Mouse (Mus musculus) adrenal gland, adult 8-10 months (tissue): Measurements from ENCODE around the gene Cracr2b. TPM values are rescaled to one million over a fixed set of nuclear protein-coding genes. Genes with fewer than 3 reads are reported as not detected.

Experiments
- DNase-seq: peaks from one replicate; pipeline ENCODE4 v3.0.0; 2022
- total RNA-seq, 4 experiments: library from RNA; stranded (reverse); gene quantifications; 2 replicates each; pipeline ENCODE4 v1.2.4; 2022

The Cracr2b gene
- 10 to 100 TPM; 11.7 to 21.1 (median 18.7) TPM for total RNA-seq

DNA sequence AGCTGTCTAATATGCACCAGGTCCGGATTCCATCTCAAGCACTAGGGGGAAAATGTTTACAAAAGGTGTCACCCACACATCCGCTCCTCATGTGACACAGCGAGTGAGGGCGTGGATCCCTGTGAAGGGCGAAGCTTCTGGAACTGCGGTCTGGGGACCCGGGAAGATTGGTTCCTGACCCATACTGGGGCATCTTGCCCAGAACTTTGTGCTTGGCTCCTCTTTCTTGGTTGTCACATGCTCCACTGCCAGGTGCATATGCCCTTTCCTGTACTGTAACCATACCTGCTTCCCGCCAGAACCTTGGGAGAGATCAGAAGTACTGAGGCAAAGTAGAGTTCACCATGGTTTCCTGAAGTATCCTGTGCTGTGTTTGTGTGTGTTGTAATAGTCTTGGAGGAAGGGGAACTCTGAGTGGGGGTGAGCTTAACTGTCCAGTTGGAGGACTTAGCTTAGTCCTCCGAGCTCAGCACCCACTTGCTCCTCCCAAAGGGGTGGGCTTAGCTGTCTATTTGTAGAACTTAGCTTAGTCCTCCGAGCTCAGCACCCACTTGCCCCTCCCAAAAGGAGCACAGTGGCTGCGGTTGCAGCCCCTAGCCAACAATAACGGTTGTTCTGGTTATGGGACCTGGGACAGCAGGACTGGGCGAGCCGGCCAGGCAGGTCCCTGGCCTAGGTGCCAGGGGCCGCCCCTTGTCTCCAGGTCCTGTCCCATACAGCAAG lies at the start of gene Cracr2b:
TSS of gene Cracr2b (plus strand) at position 704 of the 723 bp plus-strand sequence.
- DNase-seq, result peak; percentile 25

- DNase-seq, result no peak
These were observed 49.2 kb upstream of the Cracr2b start for GRCm38 (mm10) chr7:141411667-141412066.

DNA sequence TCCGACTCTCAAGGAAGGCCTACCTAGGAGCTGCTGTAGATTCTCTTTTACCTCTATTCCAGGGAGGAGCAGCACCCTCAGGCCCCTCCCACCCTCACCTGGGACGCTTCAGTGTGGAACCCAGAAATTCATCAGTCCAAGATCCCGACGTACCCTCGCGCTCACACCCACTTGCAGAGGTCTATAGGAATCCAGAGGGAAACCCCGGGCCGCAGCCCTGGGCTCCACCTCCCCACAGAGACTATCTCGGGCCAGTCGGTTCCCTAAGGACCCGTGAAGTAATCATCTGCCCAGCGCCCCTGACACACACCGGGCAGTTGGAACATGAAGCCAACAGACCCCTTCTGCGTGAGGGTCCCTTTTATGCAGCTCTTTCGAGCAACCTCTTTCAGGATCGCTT lies 47.6 kb upstream of the Cracr2b start:
- no peak for DNase-seq

DNA sequence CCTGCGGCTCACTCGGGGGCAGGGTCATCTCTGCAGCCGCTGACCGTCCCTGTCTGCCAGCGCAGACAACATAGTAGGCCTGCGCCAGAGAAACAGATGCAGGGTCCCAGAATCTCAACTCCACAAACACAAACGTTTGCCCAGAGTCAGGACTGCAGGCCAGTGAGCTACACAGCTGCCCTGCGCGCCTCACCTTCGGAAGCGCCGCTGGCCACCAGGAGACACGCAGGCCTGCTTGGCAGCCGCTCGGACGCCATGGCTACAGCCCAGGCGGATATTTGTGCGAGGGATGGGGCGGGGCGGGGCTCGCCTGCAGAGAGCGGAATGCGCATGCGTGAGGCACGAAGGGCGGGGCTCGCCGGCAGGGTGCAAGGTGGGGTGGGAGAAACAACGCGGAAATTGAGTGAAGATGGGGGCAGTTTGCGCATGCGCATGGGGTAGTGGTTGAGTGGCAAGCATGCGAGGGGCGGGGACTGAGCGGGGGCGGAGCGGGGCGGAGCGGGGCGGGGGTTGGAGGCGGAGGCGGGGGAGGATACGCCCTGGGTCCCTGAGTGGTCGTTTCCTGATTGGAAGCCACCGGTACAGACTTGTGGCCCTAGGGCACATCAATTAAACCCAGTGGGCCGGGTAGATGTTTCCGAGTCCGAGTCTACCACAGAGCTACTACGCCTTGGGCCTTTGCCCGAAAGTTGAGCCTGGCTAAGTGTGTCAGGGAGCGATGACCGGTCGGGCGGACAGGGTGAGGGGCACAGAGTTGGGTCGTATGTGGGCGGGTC lies 46.9 kb upstream of the Cracr2b start, which contains the start of gene Gatd1:
TSS of gene Gatd1 (minus strand) at position 328 of the 776 bp plus-strand sequence.
- peak; percentile 98 for DNase-seq

- no peak for DNase-seq
These were observed 44.6 kb upstream of the Cracr2b start for GRCm38 (mm10) chr7:141416144-141416841.

- no peak for DNase-seq
These were observed 42.9 kb upstream of the Cracr2b start for GRCm38 (mm10) chr7:141417731-141418681.

GRCm38 (mm10) chr7:141418970-141419369 lies 41.9 kb upstream of the Cracr2b start:
- DNase-seq, result no peak

GRCm38 (mm10) chr7:141420030-141420702 lies 40.7 kb upstream of the Cracr2b start:
- DNase-seq, result no peak

GRCm38 (mm10) chr7:141423811-141424210 lies 37.1 kb upstream of the Cracr2b start:
- DNase-seq, result no peak

DNA sequence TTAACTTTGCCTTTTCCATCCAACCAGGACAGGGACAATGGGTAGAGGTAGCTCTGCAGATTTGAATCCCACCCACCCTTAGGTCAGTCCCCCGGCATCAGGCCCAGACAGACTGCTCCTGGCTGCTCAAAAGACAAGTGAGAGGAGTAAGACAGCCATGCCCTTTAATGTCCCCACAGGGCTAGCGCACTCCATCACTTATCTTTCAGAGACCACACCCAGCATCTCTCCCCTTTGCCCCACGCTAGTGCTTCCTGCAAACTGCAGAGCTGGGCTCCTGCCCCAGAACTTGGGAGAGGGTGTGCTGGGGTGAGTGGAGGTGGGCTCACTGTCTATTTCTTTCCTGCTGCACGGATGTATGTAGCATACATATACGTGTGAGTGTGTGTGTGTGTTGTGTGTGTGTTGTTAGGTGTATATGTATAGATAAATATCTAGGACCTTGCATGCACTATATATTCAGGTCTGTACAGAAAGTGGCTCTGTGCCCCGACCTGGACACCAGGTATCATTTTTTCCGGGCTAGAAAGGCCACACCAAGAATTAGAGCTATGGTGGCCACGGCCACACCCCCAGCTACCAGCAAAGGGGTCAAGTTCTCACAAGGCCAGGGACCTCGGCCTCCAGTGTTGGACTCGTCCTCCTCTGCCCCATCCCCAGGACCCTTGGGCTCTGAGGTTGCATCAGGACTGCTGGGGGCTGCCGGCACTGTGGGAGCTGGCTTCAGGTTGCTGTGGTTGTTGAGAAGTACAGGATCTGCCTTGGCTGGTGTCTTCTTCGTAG lies 33.8 kb upstream of the Cracr2b start:
- no peak for DNase-seq

DNA sequence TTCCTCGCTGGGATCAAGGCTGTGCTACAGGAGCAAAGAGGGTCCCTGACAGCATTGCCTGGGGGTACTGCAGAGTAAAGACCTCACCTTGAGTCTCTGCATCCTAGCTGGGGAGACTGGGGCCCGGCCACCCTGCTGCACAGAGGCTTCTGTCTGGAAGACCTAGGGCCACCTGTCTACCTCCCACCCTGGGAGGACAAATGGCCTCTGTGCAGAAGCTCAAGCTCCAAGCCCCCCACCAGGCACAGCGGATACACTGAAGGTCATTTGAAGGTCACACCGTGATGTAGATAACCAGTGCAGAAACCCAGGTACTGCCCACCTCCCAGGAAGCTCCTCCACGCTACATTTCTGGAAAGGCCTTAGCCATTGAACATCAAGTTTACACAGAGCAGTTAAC lies 32.2 kb upstream of the Cracr2b start:
- DNase-seq, result no peak

- DNase-seq, result no peak
These were observed 31.6 kb upstream of the Cracr2b start, which contains the start of gene Cend1 for GRCm38 (mm10) chr7:141429310-141429709. Gene Cend1 (minus strand): TSS chr7:141429491.

- no peak for DNase-seq
These were observed 30.9 kb upstream of the Cracr2b start for GRCm38 (mm10) chr7:141429840-141430584.

- no peak for DNase-seq
These were observed 30.2 kb upstream of the Cracr2b start for GRCm38 (mm10) chr7:141430585-141431240.

DNA sequence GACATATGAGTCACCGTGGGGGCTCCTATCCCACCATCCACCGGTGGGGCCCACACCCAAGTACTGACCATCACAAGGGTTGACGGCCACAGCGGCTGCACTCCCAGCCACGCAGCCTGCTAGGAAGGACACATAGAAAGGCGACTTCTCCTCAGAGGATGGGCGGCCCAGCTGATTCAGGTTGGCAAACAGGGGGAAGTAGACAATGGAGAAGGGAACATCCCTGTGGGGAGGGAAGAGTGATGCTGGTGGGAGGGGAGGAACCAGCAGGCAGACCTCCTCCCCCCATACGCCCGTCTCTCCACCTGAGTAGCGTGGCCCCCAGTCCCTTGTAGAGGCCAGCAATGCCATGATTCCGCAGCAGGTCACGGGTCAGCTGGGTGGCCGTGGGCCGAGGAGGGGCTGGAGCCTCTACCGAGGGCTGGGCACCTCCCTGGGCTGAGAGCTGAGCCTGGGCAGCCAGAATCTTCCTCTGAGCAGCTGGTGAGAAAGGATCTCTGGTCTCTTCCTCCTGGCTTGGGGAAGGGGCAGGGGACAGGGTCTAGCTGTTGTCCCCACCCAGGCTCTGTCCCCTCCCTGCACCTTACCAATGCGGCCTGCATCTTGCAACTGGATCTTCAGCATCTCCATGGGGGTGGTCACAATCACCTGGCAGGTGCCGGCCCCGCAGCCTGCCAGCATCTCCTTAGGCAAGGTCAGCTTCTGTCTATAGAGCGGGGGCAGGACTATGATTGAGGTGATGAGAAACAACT lies 29.3 kb upstream of the Cracr2b start:
- no peak for DNase-seq

- DNase-seq, result peak; percentile 79
These were observed 28.7 kb upstream of the Cracr2b start for GRCm38 (mm10) chr7:141432186-141432611.

DNA sequence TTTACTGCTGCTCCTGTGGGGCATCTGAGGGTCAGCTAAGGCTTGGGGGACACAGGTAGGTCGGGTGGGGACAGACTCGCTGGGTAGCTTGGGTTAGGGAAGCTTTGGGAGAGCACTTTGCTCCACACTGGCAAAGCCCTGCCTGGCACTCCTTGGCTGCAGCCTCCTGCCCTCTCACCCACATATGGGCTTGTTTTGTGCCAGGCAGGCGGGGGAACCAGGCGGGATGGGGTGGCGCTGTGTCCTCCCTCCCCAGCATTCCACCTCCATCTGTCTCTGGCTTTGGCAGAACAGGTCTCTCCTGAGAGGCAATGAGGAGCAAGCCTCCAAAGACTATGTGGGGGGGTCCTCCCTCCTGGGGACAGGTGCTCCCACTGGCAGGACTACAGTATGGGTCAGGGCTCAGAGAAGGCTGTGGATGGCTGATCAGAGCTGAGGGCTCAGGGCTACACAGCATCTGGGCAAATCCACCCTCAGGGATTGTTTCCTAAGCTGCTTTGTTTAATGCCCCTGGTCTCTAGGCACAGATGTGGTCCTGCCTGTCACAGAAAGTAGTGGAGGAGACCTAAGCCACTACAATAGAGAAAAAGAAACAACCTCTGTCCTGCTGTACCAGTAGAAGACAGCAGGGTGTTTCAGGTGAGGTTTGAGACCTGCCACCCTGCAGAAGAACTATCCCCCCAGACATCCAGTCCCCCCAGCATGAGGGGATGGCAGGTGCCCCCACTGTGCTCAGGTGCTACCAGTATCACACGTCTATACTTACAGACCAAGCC lies 28.0 kb upstream of the Cracr2b start:
- DNase-seq, result no peak
